Mouse (Mus musculus) cortical plate, adult 2 months (tissue): ENCODE measurements around the gene Cfap157.

Source experiments
- CTCF ChIP-seq: fragments of 200-500 bp; IDR thresholded peaks from 2 replicates; pipeline ENCODE4 v1.5.1; 2011; ENCODE audit warnings: mild to moderate bottlenecking, control low read depth, low read length; ENCODE audit not compliant: insufficient read depth; ENCODE audit errors: extremely low read depth
- POLR2A ChIP-seq: fragments of 200-500 bp; IDR thresholded peaks from 2 replicates; pipeline ENCODE4 v1.6.1; 2011; ENCODE audit warnings: mild to moderate bottlenecking, low read length, control low read depth; ENCODE audit not compliant: insufficient read depth; ENCODE audit errors: extremely low read depth

DNA sequence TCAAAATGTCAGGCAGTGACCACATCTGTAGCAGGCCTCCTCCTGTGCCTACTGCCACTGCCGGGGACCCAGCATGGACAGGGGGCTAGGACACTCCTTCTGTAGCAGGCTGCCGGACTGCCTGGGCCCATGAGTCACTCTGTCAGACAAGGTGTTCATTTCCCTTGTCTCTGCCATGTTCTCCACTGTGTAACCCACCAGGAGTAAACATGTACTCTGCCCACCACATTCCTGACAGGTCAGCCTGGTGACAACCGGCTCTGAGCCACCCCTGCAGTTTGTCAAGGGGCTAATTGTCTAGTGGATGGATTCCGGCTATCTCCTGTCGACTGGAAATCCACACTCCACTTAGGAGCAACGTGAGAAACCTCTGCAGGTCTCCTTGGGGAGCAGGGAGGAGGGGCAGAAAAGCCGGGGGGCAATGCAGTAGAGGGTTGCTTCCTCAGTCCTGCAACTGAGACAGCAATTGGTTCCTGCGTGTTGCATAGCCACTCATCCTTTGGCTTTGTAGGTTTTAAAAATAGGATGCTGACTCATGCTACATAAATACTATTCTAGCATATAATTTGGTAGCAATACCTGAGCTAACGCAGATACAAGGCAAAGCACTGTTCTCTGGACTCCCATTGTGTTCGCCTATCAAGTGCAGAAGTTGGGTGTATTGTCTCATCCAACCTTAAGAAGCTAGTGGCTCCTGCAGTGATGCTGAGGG lies 14.2 kb upstream of the Cfap157 start:
- no peak for TF ChIP-seq POLR2A
- no peak for TF ChIP-seq CTCF
